Mouse (Mus musculus) heart, embryonic 14.5 days (tissue): ENCODE results near the gene Nod1. TPM values are rescaled to one million over a fixed set of nuclear protein-coding genes. Genes with fewer than 3 reads are reported as not detected.

ENCODE experiments used
- ATAC-seq: fragments of 200-750 bp; cut with Nextera tagmentation; 2 replicates; pipeline ENCODE4 v1.8.0; 2017; ENCODE audit warnings: low read depth, moderate TSS enrichment; ENCODE audit not compliant: insufficient number of reproducible peaks, insufficient read depth, low FRiP score
- H3K27ac ChIP-seq, 2 experiments: fragments of 200-500 bp in 1 of 2; fragments of 300-500 bp in 1 of 2; sonication (generic) in 1 of 2; replicated peaks in 1 of 2; 2 replicates each; pipeline ENCODE4 v1.5.1; 2012 to 2014; ENCODE audit warnings: low read depth in 2 of 2, low read length in 2 of 2, control low read depth in 1 of 2, mild to moderate bottlenecking in 1 of 2, mixed read lengths in 1 of 2; ENCODE audit not compliant: control insufficient read depth in 1 of 2, insufficient read depth in 1 of 2
- H3K27me3 ChIP-seq: fragments of 300-500 bp; sonication (generic); 2 replicates; pipeline ENCODE4 v1.6.1; 2014; ENCODE audit warnings: mild to moderate bottlenecking, low read length, control low read depth; ENCODE audit not compliant: control insufficient read depth, insufficient read depth
- H3K36me3 ChIP-seq: fragments of 300-500 bp; sonication (generic); 2 replicates; pipeline ENCODE4 v1.6.1; 2014; ENCODE audit warnings: mild to moderate bottlenecking, control low read depth, low read length, mixed read lengths; ENCODE audit not compliant: control insufficient read depth, insufficient read depth
- H3K4me1 ChIP-seq, 2 experiments: fragments of 200-500 bp in 1 of 2; fragments of 300-500 bp in 1 of 2; sonication (generic) in 1 of 2; 2 replicates each; pipeline ENCODE4 v1.6.1; 2012 to 2014; ENCODE audit warnings: low read length in 2 of 2, control low read depth in 1 of 2, mixed read lengths in 1 of 2; ENCODE audit not compliant: control insufficient read depth in 2 of 2, insufficient read depth in 2 of 2
- H3K4me2 ChIP-seq: fragments of 300-500 bp; sonication (generic); 2 replicates; pipeline ENCODE4 v1.6.1; 2014; ENCODE audit warnings: mild to moderate bottlenecking, low read length
- H3K4me3 ChIP-seq, 2 experiments: fragments of 200-500 bp in 1 of 2; fragments of 300-500 bp in 1 of 2; sonication (generic) in 1 of 2; 2 replicates each; pipeline ENCODE4 v1.5.1; 2012 to 2014; ENCODE audit warnings: low read length in 2 of 2, mild to moderate bottlenecking in 2 of 2, control low read depth in 1 of 2, low read depth in 1 of 2, moderate library complexity in 1 of 2; ENCODE audit not compliant: control insufficient read depth in 1 of 2, insufficient read depth in 1 of 2
- H3K9ac ChIP-seq: fragments of 300-500 bp; sonication (generic); 2 replicates; pipeline ENCODE4 v1.6.1; 2014; ENCODE audit warnings: mild to moderate bottlenecking, low read length
- H3K9me3 ChIP-seq: fragments of 300-500 bp; sonication (generic); 2 replicates; pipeline ENCODE4 v1.6.1; 2016; ENCODE audit warnings: low read length, control low read depth; ENCODE audit not compliant: control insufficient read depth
- WGBS: fragments of 180-500 bp; shearing (Covaris S2); extraction: QIAGEN DNeasy Blood & Tissue Kit; methylation state at CpG from one replicate; pipeline ENCODE4 v1.1.7; 2014; 5-methylcytosine and 5-hydroxymethylcytosine counted together
- polyA plus RNA-seq: library from polyadenylated mRNA; unstranded; fragments of >200 nt; fragmentation: Nextera tagmentation; extraction: Ambion mirVana; gene quantifications from 2 replicates; pipeline ENCODE4 v1.2.1, GENCODE M21; 2014

Gene Nod1
- polyA plus RNA-seq, 1 experiment from 2014 or later: 4.6 TPM

GRCm38 (mm10) chr6:54979426-54979825 is 7.0 kb upstream of the Nod1 start:
- Histone ChIP-seq H3K4me3 (no peak overlapping the region), H3K9ac (no peak overlapping the region), H3K9me3 (no peaks in the 10 kb centered on the region), H3K36me3 (no peaks in the 10 kb centered on the region), H3K4me2 (no peak overlapping the region), H3K4me1 (no peaks in the 10 kb centered on the region), H3K27me3 (no peaks in the 10 kb centered on the region; the same call in 1 of the 2 replicates), H3K27ac (no peak overlapping the region)
- 90% methylated on average over 6 of the region's 6 CpGs for WGBS
- no peak for ATAC-seq

- no peak overlapping the region for H3K4me2 ChIP-seq
- ATAC-seq: no peak
- 57% methylated on average over 1 of the region's 1 CpGs for WGBS
- H3K9ac ChIP-seq: no peak overlapping the region
- H3K4me1 ChIP-seq: peaks cover 3 to 13% of the 10 kb centered on the region in 2 experiments; a peak in 2 of 4 replicates
- H3K9me3 ChIP-seq: no peaks in the 10 kb centered on the region
- no peak overlapping the region for H3K27ac ChIP-seq
- no peaks in the 10 kb centered on the region; the same call in 1 of the 2 replicates for H3K27me3 ChIP-seq
- no peaks in the 10 kb centered on the region for H3K36me3 ChIP-seq
- H3K4me3 ChIP-seq: no peak overlapping the region
These were observed 3.2 kb upstream of the Nod1 start for GRCm38 (mm10) chr6:54975616-54976015.

- Histone ChIP-seq H3K27me3 (no peaks in the 10 kb centered on the region; the same call in 1 of the 2 replicates), H3K4me1 (peaks cover 3 to 13% of the 10 kb centered on the region in 2 experiments; a peak in 2 of 4 replicates), H3K4me2 (no peak overlapping the region), H3K36me3 (no peaks in the 10 kb centered on the region), H3K4me3 (no peak overlapping the region), H3K27ac (no peak overlapping the region), H3K9ac (no peak overlapping the region), H3K9me3 (no peaks in the 10 kb centered on the region)
- WGBS: 61% methylated on average over 5 of the region's 5 CpGs
- ATAC-seq: no peak
These were observed 2.1 kb upstream of the Nod1 start for GRCm38 (mm10) chr6:54974501-54974900.

DNA sequence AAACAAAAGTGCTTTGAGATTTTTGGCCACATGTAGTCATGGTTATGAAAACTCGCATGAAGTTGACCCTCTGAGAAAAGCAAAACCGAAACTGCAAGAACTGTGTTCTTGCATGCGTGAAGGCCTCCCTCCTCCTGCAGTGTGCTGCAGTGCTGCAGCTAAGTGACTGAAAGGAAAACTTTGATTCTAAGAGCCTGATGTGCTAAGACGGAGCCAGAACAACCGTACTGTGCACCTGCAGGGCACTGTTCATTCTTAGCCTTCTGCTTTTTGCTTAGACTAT is 458 bp upstream of the Nod1 start:
- Histone ChIP-seq H3K4me1 (peaks cover 3 to 13% of the 10 kb centered on the region in 2 experiments; a peak in 2 of 4 replicates), H3K27ac (no peak overlapping the region), H3K9me3 (no peaks in the 10 kb centered on the region), H3K4me3 (peak overlapping the region; percentile 66 to 87), H3K27me3 (peaks cover 5% of the 10 kb centered on the region), H3K36me3 (no peaks in the 10 kb centered on the region), H3K9ac (peak overlapping the region; percentile 78), H3K4me2 (peak overlapping the region; percentile 81)
- ATAC-seq: no peak
- WGBS: 18% methylated on average over 5 of the region's 5 CpGs

DNA sequence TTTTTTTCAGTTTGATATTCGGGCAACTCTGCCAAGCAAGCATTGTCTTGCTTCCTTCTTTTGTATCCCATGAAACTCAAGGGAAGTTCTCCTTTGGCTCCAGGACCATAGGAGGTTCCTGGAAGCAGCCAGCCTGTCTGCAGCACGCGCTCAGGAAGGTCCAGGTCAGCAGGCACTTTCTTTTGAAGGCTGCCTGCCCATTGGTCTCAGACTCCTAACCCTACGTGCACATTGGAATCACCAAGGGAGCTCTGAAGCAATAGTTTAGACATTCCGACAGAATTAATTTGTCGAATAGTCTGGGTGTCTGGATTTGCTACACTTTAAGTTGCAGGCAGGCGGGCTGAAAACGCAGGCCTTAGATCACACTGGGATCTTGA is 691 bp downstream of the Nod1 start:
- H3K9me3 ChIP-seq: no peaks in the 10 kb centered on the region
- no peaks in the 10 kb centered on the region for H3K36me3 ChIP-seq
- WGBS: 17% methylated on average over 8 of the region's 8 CpGs
- H3K27me3 ChIP-seq: peaks cover 8% of the 10 kb centered on the region
- H3K27ac ChIP-seq: peak overlapping the region in 1 of 2 experiments; percentile 67; a peak in 2 of 4 replicates
- H3K9ac ChIP-seq: peak overlapping the region; percentile 78
- H3K4me3 ChIP-seq: peak overlapping the region; percentile 66 to 87
- H3K4me2 ChIP-seq: peak overlapping the region; percentile 81
- H3K4me1 ChIP-seq: peaks cover 3 to 13% of the 10 kb centered on the region in 2 experiments; a peak in 2 of 4 replicates
- no peak for ATAC-seq

GRCm38 (mm10) chr6:54970506-54970905 is 1.9 kb downstream of the Nod1 start:
- peaks cover 8% of the 10 kb centered on the region; the same call in 1 of the 2 replicates for H3K27me3 ChIP-seq
- H3K9ac ChIP-seq: no peak overlapping the region
- 57% methylated on average over 9 of the region's 9 CpGs for WGBS
- no peak overlapping the region; the same call in 1 of the 2 replicates for H3K4me2 ChIP-seq
- H3K27ac ChIP-seq: no peak overlapping the region
- peaks cover 3 to 13% of the 10 kb centered on the region in 2 experiments; a peak in 2 of 4 replicates for H3K4me1 ChIP-seq
- 0 out of 2 replicates have a peak, but pooled peaks cover 2% of the 10 kb centered on the region for H3K9me3 ChIP-seq
- ATAC-seq: no peak
- H3K4me3 ChIP-seq: no peak overlapping the region
- H3K36me3 ChIP-seq: no peaks in the 10 kb centered on the region

DNA sequence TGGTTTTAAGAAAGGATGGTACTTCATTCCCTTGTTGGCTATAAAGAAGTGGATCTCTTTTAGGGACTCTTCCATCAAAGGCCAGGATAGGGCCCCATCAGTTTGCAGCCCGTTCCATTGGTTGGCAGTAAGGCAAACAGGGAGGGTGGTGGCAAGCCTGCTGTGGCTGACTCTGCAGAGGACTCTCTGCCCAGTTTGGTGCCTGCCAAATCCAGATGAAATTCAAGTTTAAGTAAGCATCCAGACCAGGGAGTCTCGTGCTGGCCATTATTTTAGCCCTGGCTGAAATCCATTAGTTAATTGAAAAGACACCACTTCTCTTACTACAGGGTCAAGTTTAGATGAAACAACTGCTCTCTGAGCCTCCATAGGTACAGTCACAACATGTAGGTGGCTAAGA is 2.6 kb downstream of the Nod1 start:
- Histone ChIP-seq H3K4me1 (peaks cover 3 to 13% of the 10 kb centered on the region in 2 experiments; a peak in 2 of 4 replicates), H3K27me3 (peaks cover 8% of the 10 kb centered on the region; the same call in 1 of the 2 replicates), H3K9ac (no peak overlapping the region), H3K36me3 (no peaks in the 10 kb centered on the region), H3K27ac (no peak overlapping the region), H3K4me3 (no peak overlapping the region), H3K4me2 (no peak overlapping the region), H3K9me3 (0 out of 2 replicates have a peak, but pooled peaks cover 2% of the 10 kb centered on the region)
- WGBS: 67% methylated on average over 2 of the region's 2 CpGs
- ATAC-seq: no peak

GRCm38 (mm10) chr6:54967591-54967990 is 4.8 kb downstream of the Nod1 start:
- H3K27me3 ChIP-seq: peaks cover 8% of the 10 kb centered on the region; the same call in 1 of the 2 replicates
- WGBS: 34% methylated on average over 10 of the region's 10 CpGs
- H3K27ac ChIP-seq: no peak overlapping the region
- H3K4me3 ChIP-seq: no peak overlapping the region
- H3K36me3 ChIP-seq: no peaks in the 10 kb centered on the region
- ATAC-seq: no peak
- H3K4me1 ChIP-seq: peaks cover 3 to 8% of the 10 kb centered on the region in 2 experiments; a peak in 2 of 4 replicates
- H3K9ac ChIP-seq: no peak overlapping the region
- H3K4me2 ChIP-seq: no peak overlapping the region
- 0 out of 2 replicates have a peak, but pooled peaks cover 2% of the 10 kb centered on the region for H3K9me3 ChIP-seq
